Mouse (Mus musculus) lung, adult 2 months (tissue): ENCODE measurements at regions not wholly inside any gene's neighbourhood (a gene's known extent, or its start where the extent isn't known, plus 50 kb on each side); places are given as distances from the start of the nearest gene placed in this dataset.

ENCODE experiments used
- CTCF ChIP-seq: fragments of 200-500 bp; IDR thresholded peaks from 2 replicates; pipeline ENCODE4 v1.5.1; 2011; ENCODE audit warnings: mild to moderate bottlenecking, low read length, control low read depth; ENCODE audit not compliant: insufficient read depth
- POLR2A ChIP-seq: fragments of 200-500 bp; IDR thresholded peaks from 2 replicates; pipeline ENCODE4 v1.6.1; 2011; ENCODE audit warnings: low read depth, mild to moderate bottlenecking, control low read depth, low read length, borderline replicate concordance; ENCODE audit errors: extremely low read depth

- TF ChIP-seq POLR2A (no peak), CTCF (no peak)
Observed at GRCm38 (mm10) chr6:68736068-68736467, 1200.5 kb upstream of the Tacstd2 start.
